Mouse (Mus musculus) B cell, adult 2 months (primary cell): ENCODE results near the gene Lgals7.
A peak's percentile ranks its signal among the peaks of the same experiment; 100 is the strongest.

ENCODE experiments used
- DNase-seq, 2 experiments: peaks; one replicate each; pipeline ENCODE4 v3.0.0; 2022

Lgals7 gene

DNA sequence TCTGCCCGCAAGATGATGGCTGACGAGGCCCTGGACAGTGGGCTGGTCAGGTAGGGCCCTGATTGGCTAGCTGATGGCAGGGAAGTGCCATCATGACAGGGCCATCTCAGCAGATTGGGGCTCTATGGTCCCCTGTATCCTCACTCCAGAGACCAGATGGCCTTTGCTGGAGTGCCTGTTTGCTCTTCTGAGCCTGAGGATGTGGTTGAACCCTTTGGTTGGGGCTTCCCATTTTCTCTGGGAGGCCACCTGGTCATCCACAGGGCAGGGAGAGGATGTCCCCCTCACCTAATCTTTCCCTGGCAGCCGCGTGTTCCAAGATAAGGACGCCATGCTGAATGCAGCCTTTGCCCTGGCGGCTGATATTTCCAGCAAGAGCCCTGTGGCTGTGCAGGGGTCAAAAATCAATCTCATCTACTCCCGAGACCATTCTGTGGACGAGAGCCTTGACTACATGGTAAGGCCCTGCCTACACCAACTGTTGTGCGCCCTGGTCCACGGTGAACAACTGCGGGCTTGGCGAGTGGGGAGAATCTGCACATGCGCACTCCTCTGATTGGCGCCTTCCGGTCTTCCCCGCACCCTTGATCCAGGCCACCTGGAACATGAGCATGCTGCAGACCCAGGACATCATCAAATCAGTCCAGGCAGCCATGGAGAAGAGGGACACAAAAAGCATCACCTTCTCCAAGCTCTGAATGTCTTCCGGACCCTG lies 32.1 kb upstream of the Lgals7 start:
- DNase-seq = no peak

DNA sequence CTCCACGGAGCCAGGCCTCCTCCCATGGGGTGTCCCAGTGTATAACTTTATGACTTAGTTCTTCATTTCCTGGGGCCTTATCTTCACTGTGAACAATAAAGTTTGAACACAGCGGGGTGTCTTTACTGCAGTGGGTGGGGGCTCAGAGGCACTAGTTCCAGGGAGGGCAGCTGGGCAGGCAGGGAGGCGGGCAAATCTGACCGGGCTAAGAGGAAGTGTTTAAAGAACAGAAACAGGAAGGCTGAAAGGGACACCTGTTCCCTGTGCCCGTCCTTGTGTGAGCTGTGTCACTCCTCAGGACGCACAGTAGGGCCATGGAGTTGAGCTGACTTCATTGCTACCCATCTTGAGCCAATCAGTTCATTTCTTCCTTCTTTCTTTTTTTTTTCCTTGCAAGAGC lies 31.5 kb upstream of the Lgals7 start:
- DNase-seq = no peak

DNA sequence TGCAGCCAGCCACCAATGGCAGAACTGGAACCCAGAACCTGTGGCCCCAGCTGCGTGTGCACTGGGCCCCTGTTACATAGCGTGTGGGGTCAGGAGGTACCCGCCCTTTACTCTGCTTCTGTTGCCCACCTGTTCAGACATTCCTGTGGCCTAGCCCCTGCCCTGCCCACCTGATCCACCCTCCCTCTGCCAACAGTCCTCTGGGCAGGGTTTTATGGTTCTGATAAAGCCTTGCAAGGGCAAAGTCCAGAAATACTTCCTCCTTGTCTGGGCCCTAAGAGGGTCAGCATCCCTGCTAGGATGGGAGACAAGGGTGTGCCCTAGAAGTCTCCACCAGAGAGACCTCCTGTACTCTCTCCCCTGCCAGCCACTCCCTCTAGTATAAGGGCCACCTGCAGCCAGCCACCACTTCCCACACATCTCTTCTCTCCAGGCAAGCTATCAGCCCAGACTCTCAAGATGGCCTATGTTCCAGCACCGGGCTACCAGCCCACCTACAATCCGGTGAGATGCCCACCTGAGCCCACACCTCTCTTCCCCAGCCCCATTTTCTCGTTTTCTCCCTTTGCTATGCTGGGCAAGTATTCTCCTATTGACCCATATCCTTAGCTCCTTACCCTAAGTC lies 29.8 kb upstream of the Lgals7 start, which contains the start of gene Lgals4:
Lgals4 (plus strand) TSS at position 132 of the 625 bp plus-strand sequence.
- DNase-seq = no peak

DNA sequence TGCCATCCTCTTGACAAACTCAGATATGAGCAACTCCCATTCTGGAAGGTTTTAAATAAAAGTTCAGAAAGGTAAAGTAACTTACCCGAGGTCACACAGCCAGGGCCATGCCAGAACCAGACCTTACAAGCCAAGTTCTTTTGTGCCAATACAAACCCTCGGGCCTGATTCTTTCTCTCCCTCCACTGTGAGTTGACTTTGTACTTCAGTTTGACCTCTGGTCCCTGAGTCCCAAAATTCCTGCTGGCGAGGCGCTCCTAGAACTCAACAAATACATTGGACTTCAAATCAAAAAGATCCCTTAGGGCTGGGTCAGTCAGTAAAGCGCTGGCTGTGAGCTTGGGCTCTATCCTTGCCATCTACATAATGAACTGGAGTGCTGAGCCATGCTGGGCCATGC lies 26.7 kb upstream of the Lgals7 start:
- DNase-seq = no peak

DNA sequence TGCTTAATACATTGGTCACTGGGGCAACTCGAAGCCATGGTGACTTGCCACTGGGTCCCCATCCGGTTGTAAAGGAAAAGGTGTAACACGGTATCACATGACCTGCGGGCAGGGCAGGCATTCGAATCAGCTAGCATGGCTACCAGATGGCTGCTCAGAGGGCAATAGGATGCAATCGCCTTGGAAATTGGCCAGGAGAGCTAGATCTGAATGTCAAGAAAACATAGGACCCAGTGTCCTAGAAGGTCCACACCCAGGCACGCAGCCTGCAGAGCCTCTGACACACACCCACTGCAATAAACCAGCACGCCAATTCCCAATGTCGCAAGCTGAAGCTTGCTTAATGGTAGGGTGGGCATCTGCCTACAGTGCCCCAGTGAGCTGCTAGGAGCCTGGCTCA lies 25.3 kb upstream of the Lgals7 start:
- DNase-seq = no peak

DNA sequence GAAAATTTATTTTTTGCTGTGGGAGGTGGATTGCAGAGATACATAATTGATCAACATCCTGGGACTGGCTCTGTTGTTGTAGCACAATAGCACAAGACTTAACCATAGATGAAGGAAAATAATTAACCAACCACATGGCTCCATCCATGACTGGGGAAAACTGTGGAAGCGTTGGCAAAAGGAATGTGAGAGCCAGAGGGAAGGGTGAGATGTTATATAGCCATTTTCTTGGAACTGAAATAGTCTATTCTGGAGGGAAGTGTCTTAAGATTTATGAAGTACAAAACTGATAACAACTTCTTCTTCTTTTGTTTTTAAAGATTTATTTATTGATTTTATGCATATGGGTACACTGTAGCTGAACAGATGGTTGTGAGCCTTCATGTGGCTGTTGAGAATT lies 16.4 kb upstream of the Lgals7 start:
- no peak for DNase-seq

DNA sequence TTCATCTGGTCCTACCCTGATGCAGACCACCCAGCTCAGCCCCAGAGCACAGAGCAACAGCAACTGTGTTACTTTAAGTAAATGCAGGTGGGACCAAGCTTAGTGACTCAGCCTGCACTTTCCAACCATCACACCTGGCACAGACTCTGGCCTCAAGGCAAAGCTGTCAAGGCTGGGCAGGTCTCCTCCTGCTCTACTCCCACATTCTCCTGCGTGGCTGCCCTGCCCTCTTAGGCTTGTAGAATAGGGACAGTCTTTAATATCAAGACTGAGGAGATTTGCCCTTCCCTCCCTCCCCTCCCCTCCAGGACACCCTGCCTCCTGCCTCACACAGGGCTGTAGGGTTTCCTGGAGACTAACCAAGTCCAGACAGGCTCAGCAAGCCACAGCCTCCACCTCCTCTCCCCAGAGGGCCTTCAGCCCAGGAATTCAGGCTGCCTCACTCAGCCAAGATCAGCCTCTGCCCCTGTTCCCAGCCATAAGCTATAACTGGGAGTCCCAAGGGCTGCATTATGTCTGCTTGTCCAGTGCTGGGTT lies 13.9 kb upstream of the Lgals7 start:
- no peak for DNase-seq

DNA sequence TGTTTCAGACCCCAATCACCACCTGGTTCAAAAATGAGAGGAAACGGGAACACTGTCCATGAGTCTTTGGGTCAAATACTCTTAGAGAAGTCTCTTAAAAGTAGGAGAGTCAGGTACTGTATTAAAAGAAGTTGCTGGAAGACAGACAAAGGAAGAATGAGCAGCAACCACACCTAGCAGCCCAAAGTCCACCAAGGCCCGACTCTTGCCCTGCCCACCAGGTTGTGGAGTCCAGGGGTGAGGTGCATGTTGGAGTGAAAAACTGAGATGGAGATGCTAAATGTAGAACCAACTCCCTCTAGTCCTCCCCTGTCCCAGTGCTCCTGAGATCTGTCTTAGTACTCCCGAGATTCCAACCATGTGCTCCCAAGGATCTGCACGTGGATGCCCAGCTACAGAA lies 13.0 kb upstream of the Lgals7 start:
- DNase-seq = no peak

DNA sequence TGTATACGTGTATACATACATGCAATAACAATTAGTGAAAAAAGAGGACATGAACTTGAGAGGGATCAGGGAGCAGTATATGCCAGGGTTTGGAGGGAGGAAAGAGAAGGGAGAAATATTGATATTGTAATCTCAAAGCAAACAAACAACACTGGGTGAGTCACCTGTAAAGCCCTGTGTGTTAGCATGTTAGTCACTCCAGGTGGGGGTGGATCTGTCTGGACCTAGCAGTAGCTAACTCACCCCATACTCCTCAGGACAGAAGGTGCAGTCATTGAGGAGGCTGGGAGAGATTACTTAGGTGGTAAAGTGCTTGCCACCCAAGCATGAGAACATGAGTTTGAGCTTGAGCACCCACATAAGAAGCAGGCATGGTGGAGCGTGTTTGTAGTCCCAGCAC lies 3.7 kb upstream of the Lgals7 start:
- DNase-seq = no peak

DNA sequence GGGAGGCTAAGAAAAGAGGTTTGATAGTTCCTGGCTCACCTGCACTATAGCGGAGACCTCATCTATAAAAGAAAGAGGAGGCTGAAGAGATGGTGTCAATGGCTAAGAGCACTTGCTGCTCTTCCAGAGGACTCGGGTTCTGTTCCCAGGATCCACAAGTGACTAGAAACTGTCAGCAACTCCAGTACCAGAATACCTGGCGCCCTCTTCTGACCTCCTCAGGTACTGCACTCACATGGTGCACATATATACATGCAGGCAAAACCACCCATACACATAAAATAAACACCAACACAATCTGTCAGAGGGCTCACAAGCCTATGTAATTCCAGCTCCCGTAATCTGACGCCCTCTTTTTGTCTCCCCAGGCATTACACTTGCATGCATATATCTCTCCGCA lies 2.8 kb upstream of the Lgals7 start:
- peak; percentile 60 to 61 for DNase-seq

DNA sequence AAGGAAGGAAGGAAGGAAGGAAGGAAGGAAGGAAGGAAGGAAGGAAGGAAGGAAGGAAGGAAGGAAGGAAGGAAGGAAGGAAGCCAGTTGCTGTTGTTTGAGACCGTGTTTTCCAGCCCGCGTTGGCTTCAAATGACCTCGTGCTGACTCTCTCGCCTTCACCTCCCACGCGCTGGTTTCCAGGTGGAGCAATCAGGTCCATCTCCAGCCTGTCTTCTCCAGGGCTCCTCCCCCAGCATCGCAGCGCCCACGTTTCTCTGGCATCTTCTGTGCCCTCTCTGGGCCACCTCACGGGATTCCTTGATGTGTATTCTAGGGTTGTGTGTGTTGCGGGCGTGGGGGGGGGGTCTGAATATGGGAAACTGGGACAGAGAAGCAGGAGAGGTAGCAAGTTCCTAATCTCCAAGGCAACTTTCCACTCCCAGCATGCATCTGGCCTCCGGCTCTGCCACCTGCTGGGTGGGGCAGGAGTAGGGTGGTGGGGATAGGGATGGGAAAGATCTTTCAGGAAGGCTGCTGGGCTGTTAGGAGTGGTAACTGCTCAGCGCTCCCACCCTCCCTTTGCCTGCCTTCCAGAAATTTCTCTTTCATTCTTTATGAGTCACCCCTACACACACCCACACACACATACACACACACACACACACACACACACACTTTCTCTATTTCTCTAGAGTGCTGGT lies 695 bp upstream of the Lgals7 start:
- DNase-seq = no peak

DNA sequence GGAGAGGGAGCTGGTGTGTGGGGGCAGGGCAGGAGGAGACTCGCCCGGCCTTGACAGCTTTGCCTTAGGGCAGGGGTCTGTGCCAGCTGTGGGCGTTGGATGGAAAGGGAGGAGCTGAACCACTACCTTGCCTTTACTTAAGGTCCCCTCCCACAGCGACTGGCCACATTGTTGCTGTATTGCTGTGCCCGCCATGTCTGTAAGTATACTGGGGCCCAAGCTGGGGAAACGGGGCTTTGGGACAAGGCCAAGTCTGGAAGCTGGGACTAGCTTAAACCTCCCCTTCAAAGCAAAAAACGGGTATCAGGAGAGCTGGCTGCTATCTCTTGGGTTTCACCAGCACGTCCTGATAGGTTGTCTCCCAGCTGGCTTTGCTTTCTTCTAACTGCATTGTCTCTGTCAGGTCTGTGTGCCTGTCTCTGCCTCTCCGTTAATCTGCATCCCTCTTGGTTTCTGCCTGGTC lies 666 bp downstream of the Lgals7 start:
- DNase-seq = no peak

DNA sequence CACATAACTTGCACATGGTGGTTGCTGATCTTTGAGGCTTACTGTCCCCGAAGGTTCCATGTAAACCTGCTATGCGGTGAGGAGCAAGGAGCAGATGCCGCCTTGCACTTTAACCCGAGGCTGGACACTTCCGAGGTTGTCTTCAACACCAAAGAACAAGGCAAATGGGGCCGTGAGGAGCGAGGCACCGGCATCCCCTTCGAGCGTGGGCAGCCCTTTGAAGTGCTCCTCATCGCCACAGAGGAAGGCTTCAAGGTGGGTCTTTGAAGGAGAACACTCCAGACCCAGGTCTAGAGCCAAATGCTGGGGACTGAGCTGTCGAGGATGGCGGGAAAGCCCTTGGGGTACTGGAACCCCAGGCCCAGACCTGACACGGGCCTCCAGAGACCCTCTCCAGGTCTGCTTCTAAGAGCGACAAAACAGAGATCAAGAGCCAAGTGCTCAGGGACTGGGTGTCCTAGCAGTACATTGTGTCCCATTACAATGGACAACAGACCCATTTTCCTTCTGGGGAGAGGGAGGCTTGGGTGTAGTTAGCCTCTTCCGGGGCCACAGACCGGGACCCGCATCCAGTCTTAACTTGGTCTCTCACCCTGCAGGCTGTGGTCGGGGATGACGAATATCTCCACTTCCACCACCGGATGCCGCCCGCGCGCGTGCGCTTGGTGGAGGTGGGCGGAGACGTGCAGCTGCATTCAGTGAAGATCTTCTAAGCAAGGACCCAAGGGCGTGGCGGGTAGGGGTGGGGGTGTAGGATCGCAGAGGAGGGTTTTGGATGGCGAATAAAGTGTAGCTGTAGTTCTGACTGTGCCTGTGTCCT lies 2.0 kb downstream of the Lgals7 start:
- DNase-seq = peak; percentile 95 to 97

DNA sequence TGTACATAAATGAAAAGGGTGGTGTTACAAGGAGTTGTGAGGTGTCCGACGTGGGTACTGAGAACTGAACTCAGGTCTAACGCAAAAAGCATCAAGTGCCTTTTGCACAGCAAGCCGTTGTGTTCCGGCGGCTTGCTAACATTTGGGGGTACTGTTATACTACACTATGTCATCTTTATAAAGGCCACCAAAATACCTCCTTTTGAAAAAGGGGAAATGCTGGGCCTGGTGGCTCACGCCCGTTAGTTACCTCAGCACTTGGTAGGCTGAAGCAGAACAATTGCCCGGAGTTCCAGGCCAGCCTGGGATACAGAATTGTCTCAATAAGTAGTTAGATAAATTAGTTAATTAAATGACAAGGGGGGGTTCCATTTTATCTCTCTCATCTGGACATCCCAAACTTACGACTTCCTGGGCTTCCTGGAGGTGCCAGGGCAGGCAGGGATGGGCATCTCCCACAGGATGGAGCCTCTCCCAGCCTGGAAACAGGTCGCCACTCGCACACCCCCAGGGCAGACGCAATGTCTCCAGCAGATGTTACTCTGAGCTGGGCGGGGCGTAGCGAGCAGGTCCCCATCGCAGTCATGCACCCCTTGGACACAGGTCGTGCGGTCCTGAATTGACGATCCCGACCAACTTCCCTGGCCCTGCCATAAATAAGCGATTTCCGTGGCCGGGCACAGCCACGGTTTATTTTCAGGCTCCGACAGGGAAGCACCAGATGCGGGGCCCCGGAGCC lies 3.3 kb downstream of the Lgals7 start:
- peak; percentile 29 to 41 for DNase-seq

DNA sequence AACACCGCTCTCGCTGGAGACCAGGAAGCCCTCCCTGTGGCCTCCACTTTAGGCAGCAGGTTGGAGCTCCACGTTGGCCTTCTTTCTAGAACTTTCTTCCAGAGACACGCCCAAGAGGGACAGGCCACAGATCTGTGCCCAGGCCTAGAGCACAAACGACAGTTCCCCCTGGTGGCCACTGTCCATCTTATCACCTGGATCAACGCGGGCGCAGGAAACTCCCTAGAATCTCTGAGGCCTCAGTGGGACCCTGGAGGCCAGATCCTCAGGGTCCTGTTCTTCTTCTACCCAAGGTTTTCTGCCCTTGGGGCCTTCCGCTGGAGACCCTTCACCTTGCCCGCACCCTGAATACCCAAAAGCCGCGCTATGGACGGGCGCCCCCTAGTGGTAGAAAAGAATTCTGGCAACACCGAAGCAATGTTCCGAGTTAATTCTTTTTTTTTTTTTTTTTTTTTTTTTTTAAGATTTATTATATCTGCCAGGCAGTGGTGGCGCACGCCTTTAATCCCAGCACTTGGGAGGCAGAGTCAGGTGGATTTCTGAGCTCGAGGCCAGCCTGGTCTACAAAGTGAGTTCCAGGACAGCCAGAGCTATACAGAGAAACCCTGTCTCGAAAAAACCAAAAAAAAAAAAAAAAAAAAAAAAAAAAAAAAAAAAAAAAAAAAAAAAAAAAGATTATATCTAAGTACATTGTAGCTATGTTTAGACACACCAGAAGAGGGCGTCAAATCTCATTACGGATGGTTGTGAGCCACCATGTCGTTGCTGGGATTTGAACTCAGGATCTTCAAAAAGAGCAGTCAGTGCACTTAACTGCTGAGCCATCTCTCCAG lies 4.1 kb downstream of the Lgals7 start:
- DNase-seq = peak; percentile 89 to 91

DNA sequence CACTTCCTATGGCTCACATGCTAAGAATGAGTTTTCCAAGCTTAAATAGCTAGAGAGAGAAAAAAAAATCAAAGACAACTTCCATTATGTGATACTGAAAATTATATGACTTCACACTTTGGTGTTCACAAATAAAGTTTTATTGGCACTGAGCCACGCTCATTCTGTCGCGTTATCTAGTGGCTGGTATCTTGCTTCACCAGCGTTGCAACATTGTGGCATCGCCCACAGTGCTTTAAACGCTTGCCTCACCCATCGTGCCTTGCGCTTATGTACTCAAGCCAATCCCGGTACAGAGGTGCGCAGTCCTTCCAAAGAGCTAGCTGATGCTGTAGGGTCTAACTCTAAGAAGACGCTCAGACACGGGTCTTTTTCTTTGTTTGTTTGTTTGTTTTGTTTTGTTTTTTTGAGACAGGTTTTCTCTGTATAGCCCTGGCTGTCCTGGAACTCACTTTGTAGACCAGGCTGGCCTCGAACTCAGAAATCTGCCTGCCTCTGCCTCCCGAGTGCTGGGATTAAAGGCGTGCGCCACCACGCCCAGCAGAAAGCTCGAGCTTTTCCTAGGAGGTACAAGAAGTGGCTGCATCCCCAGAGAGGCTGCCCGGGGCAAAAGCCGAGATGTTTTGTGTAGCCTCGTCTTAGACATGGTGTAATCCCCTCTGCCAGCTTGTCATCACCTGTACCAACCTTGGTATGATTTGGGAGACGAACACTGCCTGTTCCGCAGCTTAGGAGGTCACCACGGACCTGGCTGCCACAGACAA lies 7.4 kb downstream of the Lgals7 start:
- DNase-seq = no peak

DNA sequence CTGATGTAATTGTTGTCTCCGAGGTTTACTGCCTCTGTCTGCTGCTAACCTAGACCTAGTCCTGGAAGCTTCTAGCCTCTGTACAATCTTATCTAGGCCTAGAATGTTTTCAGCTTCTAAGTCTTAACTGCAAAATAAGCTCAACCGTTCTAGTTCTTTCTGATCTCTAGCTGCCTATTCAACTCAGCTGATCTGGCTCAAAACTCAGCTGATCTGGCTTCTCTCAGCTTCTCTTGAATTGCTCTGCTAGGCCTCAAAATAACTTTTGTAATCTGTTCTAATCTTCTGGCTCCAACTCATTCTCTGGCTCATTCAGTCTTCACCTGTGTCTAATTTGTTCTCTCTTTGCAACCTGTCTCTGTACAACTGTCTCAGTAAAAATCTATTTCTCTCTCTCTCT lies 10.9 kb downstream of the Lgals7 start:
- no peak for DNase-seq

DNA sequence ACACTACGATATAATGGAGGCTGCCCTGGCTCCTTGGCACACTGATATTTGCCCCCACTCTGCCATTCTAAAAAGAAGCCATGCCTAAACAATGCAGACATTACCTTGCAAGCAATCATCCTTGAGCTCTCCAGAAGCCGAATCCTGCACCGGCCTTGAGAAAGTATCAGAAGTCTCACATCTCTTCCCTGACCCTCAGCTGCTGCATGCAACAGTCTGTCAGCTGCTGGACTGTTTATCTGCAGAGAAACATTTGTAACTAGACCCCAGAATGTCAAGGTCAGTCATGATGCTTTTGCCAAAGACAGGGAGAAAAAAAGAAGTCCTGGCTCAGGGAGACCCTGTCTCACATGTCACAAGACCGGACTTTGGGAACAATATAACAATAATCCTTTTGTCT lies 12.4 kb downstream of the Lgals7 start:
- no peak for DNase-seq

DNA sequence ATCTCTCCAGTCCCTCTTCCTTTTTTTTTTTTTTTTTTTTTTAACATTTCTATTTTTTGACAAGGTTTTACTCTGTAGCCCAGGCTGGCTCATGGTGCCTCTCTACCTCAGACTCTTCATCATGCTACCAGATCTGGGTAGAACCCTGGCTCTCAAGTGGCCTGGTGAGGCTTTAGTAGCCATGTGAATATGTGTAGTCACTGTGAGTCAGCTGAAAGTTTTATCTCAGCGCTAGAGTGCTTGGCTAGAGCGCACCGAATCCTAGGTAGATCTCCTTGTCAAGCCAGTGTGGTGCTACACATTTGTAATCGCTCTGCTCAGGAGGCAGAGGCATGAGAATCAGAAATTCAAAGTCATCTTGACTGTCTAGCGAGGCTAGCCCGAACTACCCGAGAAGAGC lies 13.5 kb downstream of the Lgals7 start:
- no peak for DNase-seq

DNA sequence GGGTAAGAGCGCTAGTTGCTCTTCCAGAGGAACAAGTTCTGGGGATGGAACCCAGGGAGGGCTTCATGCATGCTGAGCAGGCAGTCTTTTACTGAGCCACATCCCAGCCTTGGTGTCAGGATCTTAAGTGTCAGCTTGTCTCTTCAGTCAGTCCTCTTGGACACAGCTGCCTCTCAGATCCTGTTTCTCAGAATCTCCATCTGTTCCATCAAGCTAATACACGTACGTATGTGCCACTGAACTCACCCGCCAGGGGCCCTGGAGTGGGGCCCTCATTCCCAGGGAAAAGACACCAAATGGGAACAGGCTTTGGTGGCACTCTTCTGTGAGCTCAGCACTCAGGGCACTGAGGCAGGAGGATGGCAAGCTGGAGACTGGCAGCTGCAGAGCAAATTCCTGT lies 14.2 kb downstream of the Lgals7 start:
- DNase-seq = no peak

DNA sequence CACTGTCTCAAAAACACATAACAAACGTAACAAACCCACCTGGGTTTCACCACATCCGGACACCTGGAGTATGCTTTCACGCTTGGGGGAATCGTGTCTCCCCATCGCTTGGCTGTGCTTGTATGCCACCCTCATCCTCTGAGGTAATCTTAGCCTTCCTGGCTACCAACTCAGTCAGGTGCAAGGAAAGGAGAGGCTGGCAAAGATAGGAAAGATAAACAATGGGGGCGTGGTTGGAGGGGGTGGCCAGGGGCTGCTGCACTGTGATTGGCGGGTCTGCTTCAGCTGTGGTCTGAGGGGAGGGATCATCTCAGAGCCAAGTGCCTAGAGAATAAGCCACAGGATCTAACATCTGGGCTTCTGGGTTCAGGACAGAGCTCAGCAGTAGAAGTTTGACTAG lies 16.0 kb downstream of the Lgals7 start:
- peak; percentile 10 to 14 for DNase-seq
